Mouse (Mus musculus) neural tube, embryonic 15.5 days (tissue): ENCODE results near the gene Mcur1. TPM values are rescaled to one million over a fixed set of nuclear protein-coding genes. Genes with fewer than 3 reads are reported as not detected.

Experiments used
- ATAC-seq: fragments of 200-750 bp; cut with Nextera tagmentation; 2 replicates; pipeline ENCODE4 v1.8.0; 2017; ENCODE audit warnings: mild to moderate bottlenecking, moderate TSS enrichment, moderate library complexity; ENCODE audit not compliant: low FRiP score
- H3K27ac ChIP-seq: fragments of 300-500 bp; sonication (generic); replicated peaks from 2 replicates; pipeline ENCODE4 v1.5.1; 2015; ENCODE audit warnings: mild to moderate bottlenecking, inconsistent platforms
- H3K27me3 ChIP-seq: fragments of 300-500 bp; sonication (generic); replicated peaks from 2 replicates; pipeline ENCODE4 v1.6.1; 2015; ENCODE audit warnings: inconsistent platforms
- H3K36me3 ChIP-seq: fragments of 300-500 bp; sonication (generic); 2 replicates; pipeline ENCODE4 v1.6.1; 2015; ENCODE audit warnings: inconsistent platforms
- H3K4me1 ChIP-seq: fragments of 300-500 bp; sonication (generic); 2 replicates; pipeline ENCODE4 v1.6.1; 2015; ENCODE audit warnings: inconsistent platforms
- H3K4me2 ChIP-seq: fragments of 300-500 bp; sonication (generic); 2 replicates; pipeline ENCODE4 v1.6.1; 2015; ENCODE audit warnings: inconsistent platforms, mild to moderate bottlenecking, moderate library complexity
- H3K4me3 ChIP-seq: fragments of 300-500 bp; sonication (generic); replicated peaks from 2 replicates; pipeline ENCODE4 v1.5.1; 2015; ENCODE audit warnings: mild to moderate bottlenecking, inconsistent platforms
- H3K9ac ChIP-seq: fragments of 300-500 bp; sonication (generic); replicated peaks from 2 replicates; pipeline ENCODE4 v1.6.1; 2015; ENCODE audit warnings: mild to moderate bottlenecking, inconsistent platforms
- H3K9me3 ChIP-seq: fragments of 300-500 bp; sonication (generic); replicated peaks from 2 replicates; pipeline ENCODE4 v1.6.1; 2016; ENCODE audit warnings: inconsistent platforms
- WGBS: fragments of 180-500 bp; shearing (Covaris S2); methylation state at CpG from one replicate; pipeline ENCODE4 v1.1.7; 2015; ENCODE audit warnings: mixed read lengths; 5-methylcytosine and 5-hydroxymethylcytosine counted together
- polyA plus RNA-seq: library from polyadenylated mRNA; unstranded; fragments of >200 nt; fragmentation: Nextera tagmentation; extraction: Ambion mirVana; gene quantifications from 2 replicates; pipeline ENCODE4 v1.2.1, GENCODE M21; 2015

The Mcur1 gene
- polyA plus RNA-seq: 6.5 and 8.2 TPM in 2 replicates

DNA sequence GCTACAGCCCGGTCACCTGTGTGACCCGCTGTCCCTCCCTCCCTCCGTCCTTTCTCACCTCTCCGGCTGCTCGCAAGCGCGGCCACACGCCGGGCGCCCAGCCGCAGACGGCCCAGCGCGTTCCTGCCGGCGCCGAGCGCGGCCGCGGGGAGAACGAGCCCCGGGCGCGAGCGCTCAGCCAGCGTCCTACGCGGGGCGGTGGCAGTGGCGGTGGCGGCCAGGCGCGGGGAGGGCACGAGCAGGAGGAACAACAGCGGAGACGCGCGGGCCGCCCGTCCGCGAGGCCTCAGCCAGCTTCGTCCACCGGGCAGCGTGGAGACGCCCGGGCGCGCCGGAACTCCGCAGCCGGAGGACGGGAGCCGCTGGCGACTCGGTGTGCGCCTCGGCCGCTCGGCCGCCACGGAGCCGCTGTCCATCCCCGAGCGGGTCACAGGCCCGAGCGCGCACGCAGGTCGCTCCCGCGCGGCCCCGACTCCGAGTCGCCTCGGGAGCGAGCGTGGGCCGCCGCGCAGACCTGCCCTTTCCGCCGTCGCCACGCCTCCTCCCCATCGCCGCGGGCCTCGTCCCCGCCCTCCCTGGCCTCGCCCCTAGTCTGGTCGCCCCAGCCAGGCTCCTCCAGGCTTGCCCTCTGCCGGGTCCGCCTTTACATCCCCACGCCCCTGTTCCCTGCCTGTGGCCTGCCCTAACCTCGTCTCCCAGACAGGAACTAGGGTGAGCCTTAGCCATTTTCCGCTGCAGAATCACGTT lies at the start of gene Mcur1:
TSS of gene Mcur1 (minus strand) at position 481 of the 747 bp plus-strand sequence.
- Histone ChIP-seq H3K4me3 (peak within 1 kb of the TSS; percentile 79), H3K4me2 (peak within 1 kb of the TSS; percentile 96), H3K9ac (peak within 1 kb of the TSS; percentile 71), H3K27me3 (no peaks in the 10 kb centered on the region), H3K36me3 (no peaks in the 10 kb centered on the region), H3K4me1 (peaks cover 19% of the 10 kb centered on the region), H3K9me3 (no peaks in the 10 kb centered on the region), H3K27ac (peak within 1 kb of the TSS; percentile 91)
- ATAC-seq: peak; percentile 95
- under 1% methylated on average over 89 of the region's 100 CpGs for WGBS

DNA sequence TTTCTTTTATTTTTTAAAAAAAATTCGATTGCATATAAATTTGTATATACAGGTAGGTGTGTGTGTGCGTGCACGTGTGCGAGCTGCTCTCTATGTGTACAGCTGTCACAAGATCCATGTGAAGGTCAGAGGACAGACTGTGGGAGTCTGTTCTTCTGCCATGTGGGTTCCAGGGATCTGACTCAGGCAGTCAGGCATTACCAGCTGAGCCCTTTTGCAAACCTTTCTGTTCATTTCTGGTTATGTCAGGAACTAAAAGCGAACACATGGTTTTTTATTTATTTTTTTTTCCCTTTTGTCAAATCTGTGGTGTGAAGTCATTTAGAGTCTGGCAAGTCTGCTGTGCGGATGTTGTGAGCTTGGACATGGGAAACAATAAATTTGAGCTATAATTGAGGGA lies 48.9 kb upstream of the Mcur1 start:
- Histone ChIP-seq H3K27me3 (no peaks in the 10 kb centered on the region), H3K9me3 (no peaks in the 10 kb centered on the region), H3K4me3 (no peak overlapping the region), H3K4me2 (no peak overlapping the region), H3K27ac (no peak overlapping the region), H3K36me3 (no peaks in the 10 kb centered on the region), H3K9ac (no peak overlapping the region), H3K4me1 (no peaks in the 10 kb centered on the region)
- WGBS: 74% methylated on average over 6 of the region's 6 CpGs
- no peak for ATAC-seq

- peak overlapping the region; percentile 32 for H3K4me2 ChIP-seq
These were observed 43.1 kb upstream of the Mcur1 start for GRCm38 (mm10) chr13:43603042-43603441.

DNA sequence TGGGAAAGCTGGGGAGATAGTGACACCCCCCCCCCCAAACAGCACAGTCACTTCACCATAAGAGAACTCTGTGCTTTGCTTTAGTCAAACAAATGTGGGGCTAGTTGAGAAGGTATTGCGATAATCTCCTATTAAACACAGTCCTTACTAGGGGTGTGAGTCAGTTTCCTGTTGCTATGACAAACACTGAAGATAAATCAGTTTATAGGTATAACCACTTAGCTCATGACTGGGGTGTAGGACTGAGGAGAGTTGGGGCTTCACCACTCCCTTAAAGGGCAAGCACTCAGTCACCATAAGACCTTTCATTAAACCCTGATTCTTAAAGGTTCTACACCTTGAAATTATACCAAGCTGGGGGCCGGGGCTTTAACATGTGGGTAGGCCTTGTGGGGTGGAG lies 42.4 kb upstream of the Mcur1 start:
- Histone ChIP-seq H3K9me3 (no peaks in the 10 kb centered on the region), H3K4me2 (no peak overlapping the region), H3K27me3 (no peaks in the 10 kb centered on the region), H3K27ac (no peak overlapping the region), H3K9ac (no peak overlapping the region), H3K36me3 (no peaks in the 10 kb centered on the region), H3K4me1 (peaks cover 5% of the 10 kb centered on the region), H3K4me3 (no peak overlapping the region)
- 93% methylated on average over 2 of the region's 2 CpGs for WGBS
- no peak for ATAC-seq

More at GRCm38 (mm10) chr13:43603042-43603441, 43.1 kb upstream of the Mcur1 start:
- Histone ChIP-seq H3K4me3 (no peak overlapping the region), H3K36me3 (no peaks in the 10 kb centered on the region), H3K27me3 (no peaks in the 10 kb centered on the region), H3K27ac (no peak overlapping the region), H3K4me1 (peaks cover 5% of the 10 kb centered on the region), H3K9ac (no peak overlapping the region), H3K9me3 (no peaks in the 10 kb centered on the region)
- no peak for ATAC-seq
- 62% methylated on average over 13 of the region's 13 CpGs for WGBS

GRCm38 (mm10) chr13:43600967-43601366 lies 41.0 kb upstream of the Mcur1 start:
- Histone ChIP-seq H3K9ac (no peak overlapping the region), H3K9me3 (no peaks in the 10 kb centered on the region), H3K27me3 (no peaks in the 10 kb centered on the region), H3K27ac (no peak overlapping the region), H3K4me2 (no peak overlapping the region), H3K4me3 (no peak overlapping the region), H3K4me1 (peaks cover 5% of the 10 kb centered on the region), H3K36me3 (no peaks in the 10 kb centered on the region)
- 96% methylated on average over 6 of the region's 6 CpGs for WGBS
- ATAC-seq: no peak

- 58% methylated on average over 4 of the region's 4 CpGs for WGBS
- ATAC-seq: no peak
- H3K9ac ChIP-seq: 0 out of 2 replicates have a peak overlapping the region, but pooled peaks have one; percentile 20
- no peak overlapping the region for H3K4me3 ChIP-seq
- no peaks in the 10 kb centered on the region for H3K36me3 ChIP-seq
- H3K27ac ChIP-seq: no peak overlapping the region
- peaks cover 5% of the 10 kb centered on the region; the same call in 1 of the 2 replicates for H3K27me3 ChIP-seq
- no peak overlapping the region for H3K4me2 ChIP-seq
- no peaks in the 10 kb centered on the region for H3K9me3 ChIP-seq
- 0 out of 2 replicates have a peak, but pooled peaks cover 6% of the 10 kb centered on the region for H3K4me1 ChIP-seq
These were observed 35.9 kb upstream of the Mcur1 start for GRCm38 (mm10) chr13:43595896-43596295.

- Histone ChIP-seq H3K27ac (no peak overlapping the region), H3K9ac (no peak overlapping the region), H3K4me3 (no peak overlapping the region), H3K4me1 (0 out of 2 replicates have a peak, but pooled peaks cover 6% of the 10 kb centered on the region), H3K36me3 (no peaks in the 10 kb centered on the region), H3K4me2 (no peak overlapping the region), H3K9me3 (no peaks in the 10 kb centered on the region), H3K27me3 (peaks cover 5% of the 10 kb centered on the region; the same call in 1 of the 2 replicates)
- ATAC-seq: no peak
- WGBS: 68% methylated on average over 8 of the region's 8 CpGs
These were observed 32.7 kb upstream of the Mcur1 start for GRCm38 (mm10) chr13:43592681-43593068.

GRCm38 (mm10) chr13:43591828-43592680 lies 32.1 kb upstream of the Mcur1 start:
- Histone ChIP-seq H3K4me1 (0 out of 2 replicates have a peak, but pooled peaks cover 6% of the 10 kb centered on the region), H3K4me2 (no peak overlapping the region)

DNA sequence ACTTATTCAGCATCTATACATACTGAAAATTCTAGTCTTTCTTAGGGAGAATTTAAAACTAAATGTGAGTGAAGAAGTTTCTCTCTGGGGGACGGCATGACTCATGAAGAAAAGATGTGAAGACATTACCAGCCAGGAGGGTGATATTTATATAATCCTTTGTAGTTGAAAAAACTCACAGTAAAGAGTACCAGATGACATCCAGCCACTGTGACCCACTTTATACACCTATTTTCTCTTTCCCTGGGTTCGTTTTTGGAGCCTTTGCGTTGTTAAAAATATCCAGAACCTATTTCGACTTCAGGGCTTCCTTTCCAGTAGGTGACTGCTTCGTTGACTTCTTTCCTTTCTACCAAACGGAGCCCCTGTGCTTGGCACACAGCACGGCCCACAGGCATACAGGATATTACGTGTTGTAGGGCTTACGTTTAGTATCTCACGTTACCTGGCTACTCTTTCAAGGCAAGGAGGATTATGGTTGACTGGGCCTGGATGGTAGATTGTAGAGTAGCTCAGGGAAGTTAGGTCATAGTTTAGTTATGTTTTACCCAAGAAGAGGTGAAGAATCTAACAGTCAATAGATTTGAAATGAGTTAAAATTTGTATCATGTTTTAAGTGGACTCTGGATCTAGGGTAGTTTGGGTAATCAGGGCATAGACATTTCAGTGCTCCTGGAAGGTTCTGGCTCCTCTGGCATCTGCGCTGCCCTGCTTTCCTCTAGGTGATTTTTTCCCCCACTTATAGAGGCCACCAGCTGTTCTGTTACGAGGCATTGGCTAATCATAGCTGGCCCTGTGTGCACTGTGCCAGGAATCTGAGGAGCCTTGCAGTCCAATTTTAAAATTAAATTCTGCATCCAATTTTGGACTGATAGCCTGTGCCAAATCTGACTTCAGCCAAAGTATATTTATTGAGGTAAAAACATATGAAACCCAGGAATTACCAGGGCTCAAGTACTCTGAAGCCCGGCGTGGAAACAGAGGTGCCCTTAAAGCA lies 28.2 kb upstream of the Mcur1 start:
- peaks cover 5% of the 10 kb centered on the region; the same call in 1 of the 2 replicates for H3K27me3 ChIP-seq
- no peak overlapping the region for H3K9ac ChIP-seq
- 84% methylated on average over 14 of the region's 14 CpGs for WGBS
- no peak overlapping the region for H3K27ac ChIP-seq
- H3K36me3 ChIP-seq: no peaks in the 10 kb centered on the region
- H3K4me2 ChIP-seq: no peak overlapping the region
- no peak for ATAC-seq
- no peak overlapping the region for H3K4me3 ChIP-seq
- 0 out of 2 replicates have a peak, but pooled peaks cover 4% of the 10 kb centered on the region for H3K4me1 ChIP-seq
- no peaks in the 10 kb centered on the region for H3K9me3 ChIP-seq

More at GRCm38 (mm10) chr13:43591828-43592680, 32.1 kb upstream of the Mcur1 start:
- no peak overlapping the region for H3K27ac ChIP-seq
- no peaks in the 10 kb centered on the region for H3K9me3 ChIP-seq
- H3K9ac ChIP-seq: no peak overlapping the region
- peaks cover 5% of the 10 kb centered on the region; the same call in 1 of the 2 replicates for H3K27me3 ChIP-seq
- WGBS: 60% methylated on average over 28 of the region's 28 CpGs
- no peaks in the 10 kb centered on the region for H3K36me3 ChIP-seq
- ATAC-seq: no peak
- no peak overlapping the region for H3K4me3 ChIP-seq

GRCm38 (mm10) chr13:43586966-43587365 lies 27.0 kb upstream of the Mcur1 start:
- Histone ChIP-seq H3K4me2 (no peak overlapping the region), H3K4me3 (no peak overlapping the region), H3K27ac (no peak overlapping the region), H3K9me3 (no peaks in the 10 kb centered on the region), H3K27me3 (peaks cover 5% of the 10 kb centered on the region; the same call in 1 of the 2 replicates), H3K4me1 (0 out of 2 replicates have a peak, but pooled peaks cover 5% of the 10 kb centered on the region), H3K9ac (no peak overlapping the region), H3K36me3 (no peaks in the 10 kb centered on the region)
- ATAC-seq: no peak
- 88% methylated on average over 3 of the region's 3 CpGs for WGBS

GRCm38 (mm10) chr13:43585335-43585734 lies 25.3 kb upstream of the Mcur1 start:
- no peak for ATAC-seq
- no peaks in the 10 kb centered on the region for H3K9me3 ChIP-seq
- no peak overlapping the region for H3K4me3 ChIP-seq
- 0 out of 2 replicates have a peak, but pooled peaks cover 5% of the 10 kb centered on the region for H3K4me1 ChIP-seq
- no peak overlapping the region for H3K4me2 ChIP-seq
- H3K36me3 ChIP-seq: no peaks in the 10 kb centered on the region
- no peak overlapping the region for H3K27ac ChIP-seq
- 44% methylated on average over 2 of the region's 2 CpGs for WGBS
- H3K9ac ChIP-seq: no peak overlapping the region
- no peaks in the 10 kb centered on the region for H3K27me3 ChIP-seq
